Mouse (Mus musculus): ENCODE data around the gene Pard6b.

The Pard6b gene

GRCm38 (mm10) chr2:168130046-168130445 is 49.2 kb downstream of the Pard6b start:
- no peak for DNase-seq (ENCODE audit: low spot score)

- DNase-seq (ENCODE audit: low spot score): no peak
These were observed 56.4 kb downstream of the Pard6b start for GRCm38 (mm10) chr2:168137161-168137560.

DNA sequence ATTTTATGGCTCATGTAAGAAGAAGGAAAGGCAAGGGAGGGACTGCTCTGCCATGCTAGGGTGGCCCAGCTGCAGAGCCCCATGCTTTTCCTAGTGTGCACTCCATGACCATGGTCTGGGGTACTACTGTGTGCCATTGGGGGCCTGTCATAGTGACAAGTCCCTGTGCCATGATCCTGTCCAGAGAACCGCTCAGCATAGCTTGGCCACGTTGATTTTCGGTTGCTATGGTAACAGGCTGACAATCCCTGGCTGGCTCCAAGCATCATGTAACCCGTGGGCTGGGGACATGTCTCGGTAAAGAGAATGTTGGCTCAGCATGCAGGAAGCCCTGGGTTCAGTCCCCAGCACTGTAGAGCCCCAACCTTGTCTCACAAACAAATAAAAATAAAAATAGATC is 63.0 kb downstream of the Pard6b start:
- no peak for DNase-seq (ENCODE audit: low spot score)

DNA sequence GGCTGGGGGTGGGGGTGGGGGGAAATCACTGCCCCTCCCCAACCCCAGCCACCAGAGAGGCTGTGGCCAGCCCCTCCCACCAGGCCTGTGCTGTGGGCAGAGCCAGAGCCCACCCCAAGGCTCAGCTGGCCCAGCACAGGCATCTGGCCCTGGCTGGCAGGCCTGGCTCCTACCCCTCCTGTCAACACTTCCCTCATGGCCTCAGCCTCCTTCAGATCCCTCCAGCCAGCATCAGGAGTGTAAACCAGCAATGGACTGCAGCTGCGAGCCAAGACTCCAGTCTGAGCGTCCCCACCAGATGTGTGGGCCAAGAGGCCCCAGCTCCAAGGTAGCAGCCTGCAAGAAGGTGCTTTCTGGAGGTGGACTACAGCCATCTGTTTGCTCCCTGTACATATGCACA is 64.6 kb downstream of the Pard6b start:
- DNase-seq (ENCODE audit: low spot score): no peak

DNA sequence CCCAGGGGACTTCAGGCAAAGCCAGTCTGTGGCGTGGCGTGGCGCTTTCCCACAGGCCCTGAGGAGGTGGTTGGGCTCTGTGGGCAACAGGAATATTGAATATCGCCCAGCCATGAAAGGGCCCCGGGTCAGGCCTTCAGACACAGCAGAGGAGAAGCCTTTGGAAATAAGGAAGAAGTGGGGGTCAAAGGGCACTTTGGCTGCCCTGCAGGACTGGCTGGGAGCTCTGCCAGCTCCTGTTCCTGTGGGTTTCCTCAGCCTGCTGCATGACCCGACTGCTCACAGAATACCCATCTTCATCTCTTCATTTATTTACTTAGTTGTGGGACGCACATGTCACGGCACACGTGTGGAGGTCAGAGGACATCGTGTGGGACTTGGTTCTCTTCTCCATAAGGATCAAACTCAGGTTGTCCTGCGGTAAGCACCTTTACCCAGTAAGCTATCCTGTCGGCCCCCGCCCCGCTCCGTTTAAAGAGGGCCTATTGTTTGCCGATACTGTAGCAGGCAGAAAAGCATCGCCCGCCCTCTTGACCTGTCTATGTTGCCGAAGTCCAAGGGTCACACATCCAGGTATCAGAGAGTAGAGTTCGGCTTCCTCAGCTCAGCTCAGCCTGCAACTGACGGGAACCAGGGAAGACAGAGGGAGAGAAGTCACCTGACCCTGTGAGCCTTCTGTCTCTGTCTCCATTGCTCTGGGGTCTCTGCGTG is 67.1 kb downstream of the Pard6b start:
- DNase-seq (ENCODE audit: low spot score): no peak

GRCm38 (mm10) chr2:168149241-168149640 is 68.4 kb downstream of the Pard6b start:
- DNase-seq (ENCODE audit: low spot score): no peak

All from urinary bladder, postnatal 10 days (tissue).